Mouse (Mus musculus) induced T-regulatory cell, adult 2 months (primary cell): ENCODE results near the gene Gm9837.

Experiments used
- DNase-seq: peaks from one replicate; pipeline ENCODE4 v3.0.0-alpha.2; 2012; ENCODE audit warnings: low read depth

The Gm9837 gene

DNA sequence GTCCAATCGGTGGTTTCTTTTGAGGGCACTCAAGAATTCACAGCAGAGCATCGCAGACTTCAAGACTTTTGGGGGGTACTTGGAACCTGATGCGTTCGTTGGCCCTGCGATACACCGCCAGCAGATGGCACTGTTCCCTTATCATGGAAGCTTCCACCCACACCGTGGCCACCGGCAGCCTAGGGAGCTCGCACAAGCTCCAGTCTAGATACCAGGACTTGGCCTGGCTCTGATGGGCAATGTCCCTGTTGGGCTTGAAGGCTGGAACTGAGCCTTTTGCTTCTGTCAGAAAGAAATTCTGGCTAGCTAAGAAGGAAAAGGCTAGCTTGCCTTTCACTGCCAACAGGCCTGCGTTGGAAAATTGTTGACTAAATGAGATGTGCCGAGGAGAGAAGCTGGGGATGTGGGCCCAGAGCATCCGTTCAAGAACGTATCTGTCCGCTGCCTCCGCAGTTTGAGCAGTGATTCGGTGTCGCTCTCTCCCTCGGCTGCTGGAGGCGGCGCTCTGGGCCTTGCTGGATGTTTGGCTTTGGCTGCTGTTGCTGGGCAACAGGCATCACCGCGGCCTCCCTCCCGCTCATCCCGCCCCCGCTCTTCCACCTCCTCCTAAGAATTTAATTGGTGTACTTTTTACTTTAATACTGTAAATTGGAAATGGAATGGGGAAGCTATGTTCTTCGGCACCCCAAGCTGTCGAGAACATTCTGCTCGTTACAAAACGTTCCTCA is at the start of gene Gm9837:
Gene Gm9837, minus strand, starts transcription at position 512 of the 728 bp plus-strand sequence.
- DNase-seq = peak; percentile 91

DNA sequence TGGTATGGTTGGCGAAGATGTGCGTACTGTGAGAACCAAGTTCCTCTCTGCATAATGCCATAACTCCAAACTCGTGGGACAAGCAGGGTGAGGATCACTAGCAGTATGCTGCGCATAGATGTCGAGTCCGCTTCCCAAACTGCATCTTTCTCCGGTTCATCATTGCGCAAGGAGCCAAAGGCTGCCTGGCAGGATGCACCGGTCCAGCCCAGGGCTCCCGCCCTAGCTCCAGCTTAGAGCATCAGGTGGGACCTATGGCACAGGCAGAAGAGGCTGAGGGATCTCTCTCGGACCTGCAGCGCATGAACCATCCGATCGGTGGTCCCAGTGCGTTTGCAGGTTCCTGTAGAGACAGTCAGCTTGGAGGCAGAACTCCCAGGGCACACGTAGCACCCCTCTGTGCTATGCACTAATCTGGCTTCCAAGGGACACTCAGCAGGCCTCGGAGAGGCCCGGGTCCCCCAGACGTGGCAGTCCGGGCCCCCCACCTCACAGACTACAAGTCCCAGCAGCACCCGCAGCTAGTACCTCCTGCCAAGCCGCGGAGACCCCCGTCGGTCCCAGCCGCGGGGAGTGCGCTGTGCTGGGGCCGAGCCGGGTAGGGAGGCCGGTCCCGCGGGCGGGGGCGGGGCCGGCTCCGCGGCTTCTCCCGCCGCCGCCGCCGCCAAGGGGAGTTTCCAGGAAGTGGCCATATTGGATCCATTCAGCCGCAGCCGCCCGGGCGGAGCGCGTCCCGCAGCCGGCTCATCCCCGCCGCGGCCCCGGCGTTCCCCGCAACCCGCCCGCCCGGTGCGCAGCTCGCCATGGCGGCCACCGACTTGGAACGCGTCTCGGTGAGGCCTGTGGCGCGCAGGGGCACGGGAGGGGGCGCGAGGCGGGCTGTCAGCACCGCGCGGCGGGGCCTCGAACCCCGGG is 49.2 kb upstream of the Gm9837 start, which contains the start of gene Sept8:
Gene Sept8, plus strand, starts transcription at position 51 of the 915 bp plus-strand sequence.
- DNase-seq = peak; percentile 71

DNA sequence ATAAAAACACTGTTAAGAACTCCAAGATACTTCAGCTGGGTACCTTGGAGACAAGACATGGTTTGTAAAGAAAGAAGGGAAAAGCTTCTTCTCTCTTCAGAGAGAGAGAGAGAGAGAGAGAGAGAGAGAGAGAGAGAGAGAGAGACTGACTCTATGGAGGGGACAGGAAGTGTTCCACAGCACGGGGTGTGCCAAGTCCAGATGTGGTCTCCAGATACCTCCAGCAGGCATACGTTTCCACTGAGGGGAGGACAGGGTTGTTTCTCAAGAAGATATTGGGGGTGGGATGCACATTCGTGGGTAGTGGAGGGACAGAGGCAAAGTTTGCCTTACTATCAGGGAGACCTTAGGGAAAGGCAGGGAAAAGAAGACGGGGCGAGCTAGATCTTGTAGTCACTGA is 48.5 kb upstream of the Gm9837 start:
- DNase-seq = no peak

- DNase-seq = peak; percentile 54
Measured at GRCm38 (mm10) chr11:53516775-53517627, 46.7 kb upstream of the Gm9837 start.

DNA sequence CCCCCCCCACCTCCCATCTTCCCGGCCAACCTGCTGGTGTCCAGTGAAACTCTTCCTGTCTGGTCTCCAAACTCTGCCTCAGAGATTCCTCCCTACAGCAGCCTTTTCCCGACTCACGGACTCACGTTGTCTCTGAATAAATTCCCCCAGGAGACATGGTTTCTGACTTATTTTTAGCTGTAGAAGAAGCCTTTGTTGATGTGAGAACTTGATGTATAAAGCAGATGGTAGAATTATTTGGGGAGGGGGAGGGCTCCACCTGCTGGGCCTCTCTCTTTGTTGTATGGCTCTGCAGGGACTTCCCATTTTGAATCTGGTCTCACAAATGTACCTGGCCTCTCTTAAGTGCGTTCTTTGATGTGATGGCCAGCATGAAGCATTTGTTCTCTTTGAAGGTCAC is 40.1 kb upstream of the Gm9837 start:
- no peak for DNase-seq

GRCm38 (mm10) chr11:53508591-53508990 is 38.3 kb upstream of the Gm9837 start:
- no peak for DNase-seq

DNA sequence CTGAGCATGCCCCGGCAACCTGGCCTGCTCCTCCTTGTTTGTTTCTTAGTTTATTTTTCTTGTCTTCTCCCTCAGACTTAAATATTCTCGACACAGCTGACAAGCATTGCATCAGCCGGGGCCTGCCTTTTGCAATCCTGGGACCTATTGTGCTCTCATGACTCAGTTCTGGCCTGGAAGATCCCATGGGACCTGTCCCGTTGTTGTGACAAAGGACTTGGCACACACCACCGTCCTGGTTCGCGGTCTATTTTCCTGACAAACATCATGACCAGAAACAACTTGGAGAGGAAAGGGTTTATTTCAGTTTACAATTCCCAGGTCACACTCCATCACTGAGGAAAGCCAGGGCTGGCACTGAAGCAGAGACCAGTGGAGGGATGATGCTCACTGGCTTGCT is 37.9 kb upstream of the Gm9837 start:
- DNase-seq = no peak

DNA sequence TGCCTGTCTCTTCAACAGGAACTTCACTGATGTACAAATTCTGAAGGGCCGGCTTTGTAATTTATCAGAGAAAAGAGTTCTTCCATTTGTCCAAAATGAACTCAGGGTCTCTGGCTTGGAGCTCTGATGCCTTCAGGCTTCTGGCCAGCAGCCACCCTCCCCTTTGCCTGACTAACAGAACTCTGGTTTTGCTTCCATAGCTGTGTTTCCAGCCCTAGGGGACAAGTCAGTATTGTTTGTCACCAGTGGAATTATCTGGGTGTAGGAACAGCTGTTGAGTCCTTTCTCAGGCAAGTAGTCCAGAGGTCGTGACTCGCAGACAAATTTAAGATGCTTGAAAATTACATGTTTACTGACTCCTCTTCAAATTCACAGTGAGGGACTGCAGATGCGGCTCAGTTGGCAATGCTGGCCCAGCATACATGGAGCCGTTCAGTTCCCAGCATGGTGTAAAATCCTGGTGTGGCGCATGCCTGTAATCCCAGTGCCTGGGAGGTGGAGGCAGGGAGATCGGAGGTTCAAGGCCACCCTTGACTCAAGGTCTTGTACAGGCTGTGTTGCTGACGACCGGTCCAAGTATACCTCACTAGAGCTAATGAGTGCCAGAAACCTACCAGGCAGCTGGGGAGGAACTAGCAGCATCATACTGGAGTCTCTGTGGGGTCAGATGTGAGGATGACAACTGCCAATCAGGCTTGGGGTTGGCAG is 37.0 kb upstream of the Gm9837 start:
- DNase-seq = no peak

- no peak for DNase-seq
Measured at GRCm38 (mm10) chr11:53505026-53505663, 34.9 kb upstream of the Gm9837 start.

- DNase-seq = no peak
Measured at GRCm38 (mm10) chr11:53504376-53504775, 34.1 kb upstream of the Gm9837 start.

DNA sequence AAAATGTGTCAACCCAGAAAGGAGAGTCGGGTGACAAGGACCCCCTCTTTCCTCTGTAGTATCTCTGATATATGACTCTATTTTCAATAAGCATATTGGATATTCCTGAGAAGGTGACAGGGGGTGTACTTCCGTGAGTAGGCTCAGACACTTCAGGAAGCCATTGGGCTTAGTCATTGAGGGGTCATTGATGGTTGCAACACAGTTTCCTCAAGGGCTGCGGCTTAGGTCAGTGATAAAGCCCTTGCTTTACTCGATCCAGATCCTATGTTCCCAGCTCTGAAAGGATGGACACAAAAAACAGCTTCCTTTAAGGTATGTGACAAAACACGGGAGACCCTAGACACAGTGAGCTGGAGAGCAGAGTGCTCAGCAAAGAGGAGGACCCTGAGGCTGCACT is 33.5 kb upstream of the Gm9837 start:
- DNase-seq = no peak

DNA sequence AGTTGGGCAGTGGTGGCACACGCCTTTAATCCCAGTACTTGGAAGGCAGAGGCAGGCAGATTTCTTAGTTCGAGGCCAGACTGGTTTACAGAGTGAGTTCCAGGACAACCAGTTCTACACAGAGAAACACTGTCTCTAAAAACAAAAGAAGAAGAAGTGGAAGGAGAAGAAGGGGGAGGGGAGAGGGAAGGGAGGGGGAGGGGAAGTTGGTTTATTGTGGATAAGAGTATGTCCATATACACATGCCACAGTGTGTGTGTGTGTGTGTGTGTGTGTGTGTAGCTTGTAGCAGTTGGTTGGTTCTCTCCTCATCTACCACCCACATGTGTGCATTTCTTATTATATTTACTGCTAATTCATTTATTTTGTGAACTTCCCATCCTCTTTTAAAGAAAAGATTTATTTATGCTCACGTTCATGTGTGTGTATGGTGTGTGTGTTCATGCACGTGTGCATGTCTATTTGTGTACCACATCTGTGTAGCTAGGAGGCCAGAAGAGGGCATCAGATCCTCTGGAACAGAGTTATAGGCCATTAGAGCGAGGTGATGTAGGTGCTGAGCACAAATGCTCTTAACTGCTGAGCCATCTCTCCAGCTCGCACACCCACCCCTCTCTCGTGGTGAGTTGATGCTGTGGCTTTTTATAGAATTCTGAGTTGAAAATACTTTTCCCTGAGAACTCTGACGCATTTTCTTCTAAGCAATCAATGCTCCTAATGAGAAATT is 31.9 kb upstream of the Gm9837 start:
- DNase-seq = no peak

DNA sequence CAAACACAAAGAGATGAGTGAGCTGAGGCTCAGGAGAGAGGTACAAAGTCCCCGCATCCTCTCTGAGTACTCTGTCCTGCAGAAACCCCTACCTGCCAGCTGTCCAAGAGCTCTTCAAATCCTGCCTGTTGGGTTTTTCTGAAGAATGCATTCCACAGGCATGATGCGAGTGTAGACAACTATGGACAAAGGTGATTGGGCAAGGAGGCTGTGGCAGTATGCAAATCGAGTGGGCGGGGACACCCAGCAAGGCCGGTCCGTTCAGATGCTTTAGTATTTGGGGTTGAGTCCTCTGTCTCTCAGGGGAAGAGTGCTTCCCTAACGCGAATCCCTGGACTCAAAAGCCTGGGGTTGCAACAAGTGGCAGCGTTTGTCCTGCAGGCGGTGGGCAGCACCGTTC is 30.3 kb upstream of the Gm9837 start:
- DNase-seq = no peak

DNA sequence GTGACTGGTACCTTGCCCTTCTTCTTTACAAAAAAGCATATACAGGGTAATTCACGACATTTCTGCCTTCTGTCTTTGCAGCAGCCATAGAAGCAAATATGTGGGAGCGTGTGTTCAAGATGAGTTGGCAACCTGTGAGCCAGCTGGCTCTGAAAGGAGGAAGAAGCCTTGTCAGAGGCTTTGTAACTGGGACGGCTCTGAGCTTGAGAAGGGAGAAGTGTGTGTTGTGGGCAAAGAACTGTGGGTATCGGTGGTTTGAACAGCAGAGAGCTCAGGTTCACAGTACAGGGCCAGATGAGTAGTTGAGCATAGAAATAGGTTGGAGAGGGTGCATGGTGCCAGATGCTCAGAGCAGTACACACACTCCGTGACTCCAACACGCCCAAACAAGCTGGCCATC is 26.7 kb upstream of the Gm9837 start:
- no peak for DNase-seq

- DNase-seq = no peak
Measured at GRCm38 (mm10) chr11:53495417-53495816, 25.1 kb upstream of the Gm9837 start.

- no peak for DNase-seq
Measured at GRCm38 (mm10) chr11:53493243-53493955, 23.1 kb upstream of the Gm9837 start.

DNA sequence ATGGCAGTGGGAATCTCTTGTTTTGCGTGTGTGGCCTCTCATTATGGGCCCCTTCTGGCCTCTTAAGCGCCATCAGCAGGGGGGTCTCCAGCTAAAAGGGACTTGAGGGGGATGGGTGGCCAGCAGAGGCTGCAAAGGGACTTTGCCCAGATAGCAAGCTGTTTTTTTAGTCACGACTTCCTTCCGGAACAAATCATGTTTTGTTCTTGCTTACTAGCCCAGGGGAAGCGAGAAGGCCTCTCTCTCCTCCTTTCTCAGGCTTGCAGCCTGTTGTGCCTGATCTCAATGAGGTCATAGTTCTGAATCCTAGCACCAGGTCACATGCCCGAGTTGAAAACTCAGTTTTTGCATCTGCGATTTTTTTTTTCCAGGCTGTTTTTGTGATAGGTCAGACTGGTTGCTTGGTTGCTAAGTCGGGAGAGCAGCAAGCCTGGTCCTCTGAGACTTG is 21.7 kb upstream of the Gm9837 start:
- no peak for DNase-seq

- DNase-seq = no peak
Measured at GRCm38 (mm10) chr11:53489421-53489820, 19.1 kb upstream of the Gm9837 start.

DNA sequence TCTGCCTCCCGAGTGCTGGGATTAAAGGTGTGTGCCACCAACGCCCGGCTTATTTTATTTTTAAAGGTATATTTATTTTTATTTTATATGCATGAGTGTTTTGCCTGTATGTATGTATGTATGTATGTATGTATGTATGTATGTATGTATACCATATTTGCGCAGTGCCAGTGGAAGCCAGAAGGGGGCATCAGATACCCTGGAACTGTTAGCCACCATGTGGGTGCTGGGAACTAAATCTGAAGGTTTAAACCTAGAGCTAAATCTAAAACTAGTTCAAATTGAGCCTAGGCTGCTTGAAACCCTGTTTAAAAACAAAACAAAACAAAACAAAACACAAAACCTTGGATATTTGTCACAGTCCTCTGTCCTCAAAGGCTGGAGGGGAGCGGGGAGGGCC is 18.7 kb upstream of the Gm9837 start:
- no peak for DNase-seq
